Comparison of ENCODE assay signal across 49 mouse cellular contexts in genomic region chr1:162949763-162950162, GRCm38 (mm10). TPM values are rescaled to one million over a fixed set of nuclear protein-coding genes. Genes with fewer than 3 reads are reported as not detected.
"Had no signal": no experiment of that assay in that cellular context is flagged by ENCODE, and none has a peak within 500 bp of the region (broad histone marks: within the 10 kb centered on the region; RNA-seq: fewer than 3 reads in every experiment).

No protein-coding gene starts in this region.

- H3K4me3 ChIP-seq: heart, embryonic 10.5 days; heart, embryonic 12.5 days; heart, embryonic 13.5 days; heart, embryonic 15.5 days; hindbrain, embryonic 10.5 days; hindbrain, embryonic 12.5 days; hindbrain, embryonic 13.5 days; hindbrain, embryonic 15.5 days; intestine, embryonic 15.5 days; kidney, embryonic 15.5 days; layer of hippocampus, adult 2 months; left cerebral cortex, adult 2 months had no signal

- H3K9ac ChIP-seq: heart, embryonic 12.5 days; heart, embryonic 13.5 days; heart, embryonic 15.5 days; hindbrain, embryonic 12.5 days; hindbrain, embryonic 13.5 days; hindbrain, embryonic 14.5 days; hindbrain, embryonic 15.5 days; intestine, embryonic 15.5 days; kidney, embryonic 15.5 days had no signal

- H3K36me3 ChIP-seq: heart, embryonic 10.5 days; heart, embryonic 12.5 days; heart, embryonic 13.5 days; heart, embryonic 15.5 days; hindbrain, embryonic 10.5 days; hindbrain, embryonic 12.5 days; hindbrain, embryonic 13.5 days; hindbrain, embryonic 15.5 days; intestine, embryonic 15.5 days; kidney, embryonic 15.5 days had no signal

- H3K27me3 ChIP-seq: heart, embryonic 12.5 days; heart, embryonic 13.5 days; heart, embryonic 15.5 days; hindbrain, embryonic 12.5 days; hindbrain, embryonic 13.5 days; hindbrain, embryonic 15.5 days; intestine, embryonic 15.5 days; kidney, embryonic 15.5 days had no signal

- H3K9me3 ChIP-seq: heart, embryonic 10.5 days; heart, embryonic 12.5 days; heart, embryonic 13.5 days; heart, embryonic 15.5 days; hindbrain, embryonic 10.5 days; hindbrain, embryonic 12.5 days; hindbrain, embryonic 13.5 days; hindbrain, embryonic 15.5 days; intestine, embryonic 15.5 days; kidney, embryonic 15.5 days had no signal

- H3K27ac ChIP-seq: heart, embryonic 10.5 days; heart, embryonic 13.5 days; heart, embryonic 15.5 days; hindbrain, embryonic 10.5 days; hindbrain, embryonic 12.5 days; hindbrain, embryonic 13.5 days; hindbrain, embryonic 14.5 days; hindbrain, embryonic 15.5 days; hindbrain, postnatal 0 days; intestine, embryonic 15.5 days; kidney, embryonic 15.5 days; kidney, postnatal 0 days; layer of hippocampus, adult 2 months; left cerebral cortex, adult 2 months had no signal

- H3K4me2 ChIP-seq: heart, embryonic 11.5 days; heart, embryonic 12.5 days; heart, embryonic 13.5 days; heart, embryonic 15.5 days; hindbrain, embryonic 12.5 days; hindbrain, embryonic 13.5 days; hindbrain, embryonic 14.5 days; hindbrain, embryonic 15.5 days; intestine, embryonic 15.5 days; kidney, embryonic 15.5 days had no signal

- DNase-seq: heart, postnatal 10 days; heart, postnatal 14 days; heart, postnatal 36 days; heart, postnatal 4 days; kidney, adult 11 months; kidney, adult 18-20 months; kidney, adult 2 months; kidney, adult 8-10 months; kidney, adult 9 months; kidney, postnatal 10 days; kidney, postnatal 14 days; kidney, postnatal 25 days; kidney, postnatal 36 days; kidney, postnatal 4 days; layer of hippocampus, adult 9-11 months; layer of hippocampus, postnatal 36 days had no signal

- H3K4me1 ChIP-seq: heart, embryonic 10.5 days; heart, embryonic 12.5 days; heart, embryonic 15.5 days; intestine, embryonic 15.5 days; kidney, embryonic 15.5 days had no signal

- ATAC-seq: hindbrain, embryonic 16.5 days; hindbrain, postnatal 0 days; inflammation-experienced regulatory T-cells, adult 6 months; intestine, embryonic 15.5 days; intestine, embryonic 16.5 days had no signal

RNA-seq across cellular contexts. Expression of gene Fmo6, which starts 12.4 kb away (rescaled TPM):
- total RNA-seq: heart, postnatal 10 days; heart, postnatal 14 days; heart, postnatal 25 days; heart, postnatal 36 days; heart, postnatal 4 days; hematopoietic stem cell, adult 5-6 weeks; hindbrain, postnatal 0 days; layer of hippocampus, adult 18-20 months; layer of hippocampus, adult 2 months; layer of hippocampus, adult 8-10 months; layer of hippocampus, postnatal 10 days; layer of hippocampus, postnatal 14 days; layer of hippocampus, postnatal 25 days; layer of hippocampus, postnatal 36 days; left cerebral cortex, adult 18-20 months; left cerebral cortex, adult 2 months had no signal
- polyA plus RNA-seq: heart, embryonic 10.5 days; heart, embryonic 11.5 days; heart, embryonic 12.5 days; heart, embryonic 13.5 days; heart, embryonic 14.5 days; heart, embryonic 15.5 days; heart, postnatal 0 days; hindbrain, embryonic 10.5 days; hindbrain, embryonic 11.5 days; hindbrain, embryonic 12.5 days; hindbrain, embryonic 13.5 days; hindbrain, embryonic 14.5 days; hindbrain, embryonic 15.5 days; hindbrain, embryonic 16.5 days; hindbrain, postnatal 0 days; inflammation-experienced regulatory T-cells, adult 6 months; intestine, embryonic 15.5 days; intestine, embryonic 16.5 days; kidney, adult 2 months; kidney, postnatal 0 days; large intestine, adult 2 months had no signal

RNA-seq across cellular contexts. Expression of gene Fmo3, which starts 34.6 kb away (rescaled TPM):
- total RNA-seq: heart, postnatal 10 days; heart, postnatal 25 days; heart, postnatal 36 days; heart, postnatal 4 days; hematopoietic stem cell, adult 5-6 weeks; hindbrain, postnatal 0 days; layer of hippocampus, adult 18-20 months; layer of hippocampus, adult 2 months; layer of hippocampus, adult 8-10 months; layer of hippocampus, postnatal 10 days; layer of hippocampus, postnatal 14 days; layer of hippocampus, postnatal 25 days; layer of hippocampus, postnatal 36 days; left cerebral cortex, adult 18-20 months; left cerebral cortex, adult 2 months had no signal
- polyA plus RNA-seq: heart, embryonic 10.5 days; heart, embryonic 11.5 days; heart, embryonic 12.5 days; heart, embryonic 13.5 days; heart, embryonic 14.5 days; heart, postnatal 0 days; hindbrain, embryonic 10.5 days; hindbrain, embryonic 11.5 days; hindbrain, embryonic 12.5 days; hindbrain, embryonic 13.5 days; hindbrain, embryonic 14.5 days; hindbrain, embryonic 15.5 days; hindbrain, embryonic 16.5 days; hindbrain, postnatal 0 days; inflammation-experienced regulatory T-cells, adult 6 months; intestine, embryonic 15.5 days; intestine, embryonic 16.5 days; kidney, embryonic 14.5 days; kidney, embryonic 15.5 days; kidney, embryonic 16.5 days; large intestine, adult 2 months had no signal

RNA-seq across cellular contexts. Expression of gene Fmo2, which starts 51.2 kb away (rescaled TPM):
- total RNA-seq: hematopoietic stem cell, adult 5-6 weeks had no signal
- polyA plus RNA-seq: heart, embryonic 10.5 days; hindbrain, embryonic 10.5 days; hindbrain, embryonic 12.5 days; inflammation-experienced regulatory T-cells, adult 6 months had no signal
